Mouse (Mus musculus) spleen, postnatal 0 days (tissue): ENCODE results near the gene Gng11. TPM values are rescaled to one million over a fixed set of nuclear protein-coding genes. Genes with fewer than 3 reads are reported as not detected.

Experiments used
- polyA plus RNA-seq: library from polyadenylated mRNA; unstranded; fragments of >200 nt; fragmentation: Nextera tagmentation; extraction: Ambion mirVana; gene quantifications from 2 replicates; pipeline ENCODE4 v1.2.1, GENCODE M21; 2015

Gng11 gene
- polyA plus RNA-seq = 74.6 and 82.8 TPM in 2 replicates

DNA sequence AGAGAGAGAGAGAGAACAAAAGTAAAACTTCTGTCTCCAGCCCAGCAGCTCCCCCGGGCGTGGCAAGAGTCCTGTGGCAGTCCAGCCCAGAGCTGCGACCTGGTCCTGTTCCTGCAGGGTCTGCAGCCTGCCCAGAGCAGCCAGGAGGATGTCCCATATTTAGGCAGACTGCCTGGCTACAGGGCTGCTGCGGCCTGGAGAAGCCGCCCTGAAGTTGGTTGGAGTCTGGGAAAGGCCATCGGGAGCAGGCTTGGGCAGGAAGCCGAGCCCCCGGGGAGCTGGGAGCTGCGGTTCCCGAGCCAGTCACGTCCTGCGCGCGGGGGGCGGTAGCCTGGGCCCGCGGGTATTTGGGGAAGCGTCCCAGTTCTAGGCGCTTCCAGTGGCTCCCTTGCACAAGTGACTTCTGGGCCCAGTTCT is at the start of gene Gng11:
Gene Gng11 (plus strand): TSS at position 15 of the 417 bp plus-strand sequence.

DNA sequence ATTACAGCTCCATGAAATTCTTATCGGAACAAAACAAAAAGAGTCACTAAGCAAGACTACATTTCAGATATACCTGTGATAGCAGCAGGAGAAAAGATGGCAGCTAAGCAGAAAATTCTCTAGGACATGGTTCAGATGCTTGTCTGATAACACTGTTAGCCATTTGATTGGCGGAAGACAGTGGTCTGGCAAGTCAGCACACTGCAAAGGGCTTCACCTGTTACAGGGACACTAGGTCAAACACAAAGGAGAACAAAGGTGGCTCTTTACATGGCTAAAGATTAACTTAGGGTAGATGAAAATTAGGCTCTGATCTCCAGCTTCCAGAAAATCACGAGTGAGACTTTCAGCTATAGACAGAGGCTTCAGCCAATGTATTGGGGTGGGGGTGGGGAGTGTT is 15.0 kb upstream of the Gng11 start, which contains the start of gene Tfpi2:
Gene Tfpi2 (minus strand): TSS at position 170 of the 400 bp plus-strand sequence.

DNA sequence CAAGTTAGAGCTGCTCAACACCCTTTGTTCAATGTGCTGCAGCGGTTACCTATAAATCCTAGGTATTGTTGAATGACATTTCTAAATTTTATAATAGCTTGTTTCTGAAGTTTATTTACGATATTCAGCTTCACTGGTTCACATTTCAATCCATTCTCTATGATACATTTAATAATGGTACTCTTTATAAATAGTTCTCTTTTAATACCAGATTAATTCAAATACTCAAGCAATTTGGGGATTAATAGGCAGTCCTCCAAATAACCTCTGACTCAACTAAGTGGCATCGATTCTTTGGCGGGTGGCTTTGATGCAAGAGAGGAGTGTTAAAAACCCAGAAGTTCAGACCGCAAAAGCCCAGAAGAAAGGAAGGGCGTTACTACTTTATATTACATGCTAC is 10.2 kb upstream of the Gng11 start, which contains the start of gene Gngt1:
Gene Gngt1 (plus strand): TSS at position 301 of the 400 bp plus-strand sequence.

Other genes starting within 250 kb of the Gng11 start
- gene Calcr, start 239.2 kb upstream of the Gng11 start, polyA plus RNA-seq = not detected in 2 replicates
- 6.1 and 6.4 TPM in 2 replicates for gene Tfpi2, start 15.0 kb upstream of the Gng11 start, polyA plus RNA-seq
- gene Gngt1, start 10.1 kb upstream of the Gng11 start, polyA plus RNA-seq = not detected in 2 replicates
- gene Bet1, start 83.1 kb downstream of the Gng11 start, polyA plus RNA-seq = 38.0 and 47.4 TPM in 2 replicates